Mouse (Mus musculus) urinary bladder, postnatal 4 days (tissue): ENCODE results near the gene Slfn8.
A peak's percentile ranks its signal among the peaks of the same experiment; 100 is the strongest.
"Not testable (repeated sequence)": the region's sequence is repeated elsewhere in the genome, so short reads cannot be mapped to it uniquely, and the experiment has no call there.

Experiments
- DNase-seq, 2 experiments: peaks; one replicate each; pipeline ENCODE4 v3.0.0; 2021 to 2022; ENCODE audit warnings: low spot score in 2 of 2

The Slfn8 gene

DNA sequence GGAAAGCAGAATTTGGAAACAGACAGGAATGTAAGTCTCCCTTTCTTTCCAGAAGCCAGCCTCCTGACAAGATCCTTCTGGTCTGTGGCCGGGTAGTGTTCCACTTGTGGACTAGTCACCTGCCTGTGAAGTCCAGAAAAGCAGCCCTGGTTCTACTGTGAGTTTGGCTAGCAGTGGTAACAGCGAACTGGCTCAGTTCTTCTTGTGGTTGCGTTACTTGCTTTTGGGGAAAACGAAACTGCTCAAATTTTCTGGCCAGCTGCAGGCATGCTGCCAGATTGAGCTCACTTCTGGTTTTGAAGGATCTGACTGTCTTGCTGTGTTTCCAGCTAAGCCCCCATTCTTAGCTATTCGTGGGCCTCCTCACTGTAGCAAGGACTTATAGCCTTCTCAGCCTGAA is at the start of gene Slfn8:
Slfn8 (minus strand) TSS at position 190 of the 400 bp plus-strand sequence.
- no peak for DNase-seq

DNA sequence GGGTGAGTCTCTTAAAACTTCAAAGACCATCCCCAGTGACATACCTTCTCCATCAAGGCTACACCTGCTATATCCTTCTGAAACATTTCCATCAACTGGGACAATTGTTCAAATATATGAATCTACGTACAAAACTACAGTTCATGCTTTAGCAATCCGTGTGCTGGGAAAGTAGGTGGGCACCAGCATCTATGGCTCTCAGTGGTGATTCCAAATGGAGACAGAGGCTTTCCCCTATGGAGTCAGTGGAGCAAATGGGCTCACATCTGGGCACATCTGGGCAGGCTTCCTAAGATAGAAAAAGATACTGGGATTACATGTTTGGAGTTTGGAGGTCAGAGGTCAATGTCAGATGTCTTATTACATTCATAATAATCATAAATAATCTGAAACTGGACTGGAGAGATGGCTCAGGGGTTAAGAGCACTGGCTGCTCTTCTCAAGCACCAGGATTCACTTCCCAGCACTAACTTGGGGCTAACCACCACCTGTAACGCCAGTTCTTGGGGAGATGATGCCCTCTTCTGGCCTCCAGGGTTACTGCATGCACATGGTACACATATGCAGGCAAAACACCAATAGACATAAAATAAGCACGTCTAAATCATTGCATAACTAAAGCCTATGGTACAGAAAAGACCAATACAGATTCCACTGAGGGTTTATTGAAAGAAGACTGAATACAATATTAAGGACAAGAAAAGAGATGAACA is 47.5 kb upstream of the Slfn8 start:
- DNase-seq, result no peak

GRCm38 (mm10) chr11:83066640-83067531 is 46.3 kb upstream of the Slfn8 start:
- no peak for DNase-seq

DNA sequence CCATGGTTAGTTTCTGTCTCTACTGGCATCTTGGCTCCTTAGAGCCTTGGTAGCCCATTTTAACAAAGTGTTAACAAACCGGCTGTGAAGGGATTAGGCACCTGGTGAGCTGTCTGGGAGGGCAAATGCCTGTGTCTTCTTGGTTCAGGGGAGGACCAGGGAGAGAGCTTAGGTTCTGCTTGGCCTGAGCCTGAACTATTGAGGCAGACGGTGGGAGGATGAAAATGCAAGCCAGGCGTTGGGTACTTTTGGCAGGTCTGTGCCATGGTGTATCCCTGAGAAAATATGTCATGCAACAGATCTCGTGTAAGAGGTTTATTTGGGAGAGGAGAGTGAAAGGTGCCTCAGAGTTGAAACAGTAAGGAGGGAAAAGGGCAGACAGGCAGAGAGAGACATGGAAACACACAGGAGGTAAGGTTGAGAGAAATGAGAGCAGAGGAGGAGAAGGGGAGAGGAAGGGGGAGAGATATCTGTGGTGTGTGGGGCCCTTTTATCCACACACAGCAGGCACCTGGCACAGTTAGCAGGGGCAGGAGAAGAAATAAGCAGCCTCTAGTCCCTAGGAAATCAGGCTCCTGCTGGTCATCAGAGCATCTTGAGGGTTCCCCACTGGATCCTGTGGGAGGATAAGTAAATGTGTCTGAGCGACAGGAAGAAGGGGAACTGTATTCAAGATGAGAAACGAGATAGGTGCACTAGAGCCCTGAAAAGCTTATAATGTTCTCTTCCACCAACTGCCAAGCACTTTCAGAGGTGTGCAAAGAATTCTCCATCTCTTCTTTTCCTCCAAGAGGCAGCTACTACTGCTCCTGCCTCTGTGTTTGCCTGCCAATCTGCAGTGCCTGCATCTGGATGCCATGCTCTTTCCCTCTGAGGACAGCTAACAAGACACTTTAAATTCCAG is 45.1 kb upstream of the Slfn8 start:
- no peak for DNase-seq

- no peak for DNase-seq
These were observed 44.3 kb upstream of the Slfn8 start, which contains the start of gene Slfn2 for GRCm38 (mm10) chr11:83064946-83065345. TSS of gene Slfn2 (plus strand) at chr11:83065112.

DNA sequence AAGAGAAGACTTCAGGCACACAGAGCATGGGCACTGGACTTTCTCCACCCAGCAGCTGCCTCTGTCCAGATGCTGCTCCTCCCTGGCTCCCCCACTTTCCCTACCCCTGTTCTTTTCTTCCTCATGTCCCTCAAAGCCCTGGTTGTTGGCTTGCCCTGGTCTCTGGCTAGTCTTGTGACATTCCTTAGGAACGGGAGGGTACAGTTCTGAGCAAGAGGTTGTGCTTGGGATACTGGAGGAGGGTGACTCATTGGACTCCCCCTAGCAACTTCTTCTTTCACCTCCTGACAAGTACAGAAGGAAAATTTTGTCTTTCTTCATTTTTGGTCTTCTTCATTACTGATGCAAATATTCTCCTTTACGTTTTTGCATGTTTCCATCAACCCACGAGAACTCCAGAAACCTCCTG is 43.3 kb upstream of the Slfn8 start:
- peak in 1 of 2 experiments; percentile 13 for DNase-seq

- DNase-seq, result peak in 1 of 2 experiments; percentile 11
These were observed 42.5 kb upstream of the Slfn8 start for GRCm38 (mm10) chr11:83063126-83063525.

- peak in 1 of 2 experiments; percentile 7 for DNase-seq
These were observed 41.2 kb upstream of the Slfn8 start for GRCm38 (mm10) chr11:83061806-83062205.

- DNase-seq, result no peak
These were observed 39.9 kb upstream of the Slfn8 start for GRCm38 (mm10) chr11:83060412-83061020.

GRCm38 (mm10) chr11:83057863-83058262 is 37.3 kb upstream of the Slfn8 start:
- DNase-seq, result peak in 1 of 2 experiments; percentile 69

GRCm38 (mm10) chr11:83045642-83046041 is 25.0 kb upstream of the Slfn8 start:
- no peak for DNase-seq

DNA sequence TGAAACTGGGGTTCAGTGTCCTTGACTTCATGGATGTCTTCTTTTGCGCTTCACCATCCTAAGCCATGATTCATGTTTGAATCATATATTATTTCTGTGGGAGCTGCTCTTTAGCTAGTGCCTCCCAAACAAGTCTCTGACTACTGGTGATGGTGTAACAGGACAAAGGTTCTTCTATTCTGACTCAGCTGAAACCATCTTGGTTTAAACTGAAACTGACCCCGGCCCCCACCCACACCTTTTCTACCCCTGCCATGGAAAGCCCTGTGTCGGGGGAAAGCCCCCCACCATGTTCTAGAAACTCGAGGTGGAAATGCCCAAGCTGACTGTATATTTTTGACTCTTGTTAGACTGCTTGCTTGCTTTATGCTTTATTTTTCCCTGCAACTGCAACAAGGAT is 23.3 kb upstream of the Slfn8 start:
- DNase-seq, result no peak

- DNase-seq, result no peak
These were observed 20.4 kb upstream of the Slfn8 start for GRCm38 (mm10) chr11:83041000-83041399.

DNA sequence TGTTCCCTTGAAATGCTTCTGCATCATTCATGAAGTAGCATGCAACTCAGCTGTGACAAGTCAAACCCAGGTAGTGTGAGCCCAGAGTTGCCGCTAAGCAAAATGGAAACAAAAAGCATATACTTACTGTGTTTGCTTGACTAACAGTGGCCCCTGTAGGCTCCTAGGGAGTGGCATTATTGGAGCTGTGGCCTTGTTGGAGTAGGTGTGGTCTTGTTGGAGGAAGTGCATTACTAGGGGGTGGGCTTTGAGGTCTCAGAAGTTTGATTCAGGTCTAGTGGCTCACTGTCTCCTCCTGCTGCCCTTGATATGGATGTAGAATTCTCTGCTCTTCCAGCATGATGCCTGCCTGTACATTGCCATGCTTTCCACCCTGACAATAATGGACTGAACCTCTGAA is 19.7 kb upstream of the Slfn8 start:
- no peak for DNase-seq

GRCm38 (mm10) chr11:83039796-83040195 is 19.2 kb upstream of the Slfn8 start:
- no peak for DNase-seq

DNA sequence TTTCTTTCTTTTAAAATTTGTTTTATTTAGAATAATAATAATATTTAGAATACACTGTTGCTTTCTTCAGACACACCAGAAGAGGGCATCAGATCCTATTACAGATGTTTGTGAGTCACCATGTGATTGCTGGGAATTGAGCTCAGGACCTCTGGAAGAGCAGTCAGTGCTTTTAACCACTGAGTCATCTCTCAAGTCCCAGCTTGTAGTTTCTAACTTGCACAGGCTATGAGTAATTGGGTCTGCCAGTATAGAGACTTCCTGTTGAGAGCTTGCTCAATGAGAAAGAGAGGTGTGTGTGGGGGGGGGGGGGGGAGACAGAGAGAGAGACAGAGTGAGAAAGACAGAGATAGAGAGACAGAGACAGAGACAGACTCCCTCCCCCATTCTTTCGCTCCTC is 18.5 kb upstream of the Slfn8 start:
- no peak for DNase-seq

GRCm38 (mm10) chr11:83038686-83039085 is 18.1 kb upstream of the Slfn8 start:
- not testable (repeated sequence) for DNase-seq

DNA sequence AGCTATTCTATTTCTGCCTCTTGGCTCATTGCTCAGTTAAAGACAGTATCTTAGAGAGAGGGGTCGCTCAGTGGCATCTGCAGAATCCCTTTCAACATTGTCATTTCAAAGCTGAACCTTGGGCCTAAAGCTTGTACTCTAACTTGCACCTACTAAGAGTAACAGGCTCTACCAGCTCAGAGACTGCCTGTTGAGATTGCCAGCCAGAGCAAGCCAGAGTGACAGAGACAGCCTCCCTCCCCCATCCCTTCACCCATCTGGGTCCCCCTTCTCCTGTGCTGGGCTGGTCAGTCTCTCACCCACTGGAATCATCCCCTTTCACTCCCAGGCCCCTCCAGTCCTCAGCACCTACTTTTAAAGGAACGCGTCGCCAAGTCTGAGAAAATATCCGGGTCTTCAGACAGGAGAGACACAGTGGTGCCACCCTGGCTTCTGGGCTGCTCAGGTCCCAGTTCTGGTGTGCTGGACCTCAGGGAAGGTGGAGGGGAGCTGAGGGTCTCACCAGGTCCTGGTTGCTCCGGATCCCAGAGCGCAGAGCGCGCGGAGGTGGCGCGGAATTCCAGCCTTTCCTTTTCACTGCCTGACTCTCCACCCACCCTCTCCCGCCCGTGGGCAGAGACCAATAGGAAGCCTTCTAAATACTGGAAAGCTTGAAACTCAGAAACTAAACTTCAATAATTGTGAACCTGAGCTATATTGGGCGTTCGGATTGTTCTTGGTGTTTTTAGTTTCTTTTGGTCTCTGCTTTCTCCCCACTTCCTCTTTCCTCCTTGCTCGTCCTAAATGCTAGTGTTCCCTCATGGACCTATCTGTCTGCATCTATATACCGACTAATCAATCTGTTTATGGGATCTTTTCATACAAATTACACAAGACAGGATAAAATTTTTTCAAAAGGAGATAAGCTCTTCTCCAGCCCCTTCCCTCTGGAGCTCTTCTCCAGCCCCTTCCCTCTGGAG is 770 bp downstream of the Slfn8 start:
- DNase-seq, result not testable (repeated sequence)

- DNase-seq, result no peak
These were observed 4.5 kb downstream of the Slfn8 start for GRCm38 (mm10) chr11:83016093-83016492.

DNA sequence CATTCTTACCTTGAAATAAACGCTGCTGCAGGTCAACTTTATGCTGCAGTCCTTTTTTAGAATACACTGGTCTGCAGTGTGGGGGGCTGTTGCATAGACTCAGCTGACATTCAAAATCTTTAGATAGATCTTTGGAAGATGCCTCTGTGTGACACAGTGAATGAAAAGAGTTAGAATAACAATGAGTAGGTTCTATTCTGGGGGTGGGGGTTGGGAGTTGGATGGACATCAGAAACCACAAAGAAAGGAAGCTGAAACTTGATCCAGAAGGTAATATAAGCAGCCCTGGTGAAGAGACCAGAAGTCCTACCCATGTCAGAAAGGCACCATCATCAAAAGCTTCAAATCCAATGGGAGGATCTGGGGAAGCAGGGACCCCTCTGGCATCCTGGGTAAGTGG is 7.3 kb downstream of the Slfn8 start:
- DNase-seq, result no peak
